10 mouse cellular contexts compared by ENCODE assay signal in the genomic region with DNA sequence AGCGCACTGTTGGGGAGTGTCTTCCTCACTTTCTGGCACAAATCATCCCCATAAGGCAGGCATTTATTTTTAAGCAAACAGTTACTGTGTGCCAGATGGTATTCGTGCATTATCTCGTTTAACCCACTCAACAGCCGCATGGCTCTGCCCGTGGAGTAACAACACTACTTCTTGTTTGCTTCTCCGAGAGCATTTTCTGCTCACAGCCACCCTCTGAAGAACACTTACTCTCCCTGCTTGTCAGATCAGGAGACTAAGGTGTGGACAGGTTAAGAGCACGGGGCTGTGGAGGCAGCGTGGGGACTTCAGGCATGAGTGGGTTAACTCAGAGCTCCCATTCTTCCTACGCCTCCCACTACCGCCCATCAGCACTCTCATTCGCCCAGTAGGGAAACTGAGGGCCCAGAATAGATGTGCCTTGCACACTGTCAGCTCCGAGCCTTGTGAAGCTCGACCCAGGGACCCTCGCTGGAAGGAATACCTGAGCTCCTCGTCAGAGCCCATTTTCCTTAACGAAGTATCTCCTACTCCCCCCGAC. TPM values are rescaled to one million over a fixed set of nuclear protein-coding genes. Genes with fewer than 3 reads are reported as not detected.
A peak's percentile ranks its signal among the peaks of the same experiment; 100 is the strongest.
DNase-seq lines count a peak whose midpoint lies in the region; ATAC-seq lines count a peak whose summit lies in the region.
"Had no signal": no experiment of that assay in that cellular context is flagged by ENCODE, and none has a peak within 500 bp of the region (broad histone marks: within the 10 kb centered on the region; RNA-seq: fewer than 3 reads in every experiment).

No protein-coding gene starts in this region.

- 0 out of 2 replicates have a peak overlapping the region, but pooled peaks have one; percentile 3 for H3K4me3 ChIP-seq in hindbrain, embryonic 10.5 days
- no peak overlapping the region for H3K4me3 ChIP-seq in hindbrain, embryonic 11.5 days (ENCODE audit: low read depth, low read length)
- H3K4me3 ChIP-seq in embryonic facial prominence, embryonic 13.5 days = peak overlapping the region; percentile 23
- peak overlapping the region; percentile 6 for H3K4me3 ChIP-seq in hindbrain, embryonic 14.5 days (replicated peaks; ENCODE audit: low read length)
- H3K4me3 ChIP-seq in midbrain, embryonic 15.5 days = no peak overlapping the region
- H3K4me3 ChIP-seq: myocyte had no signal

- 76% methylated on average over 17 of the region's 17 CpGs for WGBS in hindbrain, embryonic 10.5 days
- WGBS in hindbrain, embryonic 11.5 days = 73% methylated on average over 17 of the region's 17 CpGs
- 45% methylated on average over 17 of the region's 17 CpGs for WGBS in embryonic facial prominence, embryonic 13.5 days
- 63% methylated on average over 17 of the region's 17 CpGs for WGBS in hindbrain, embryonic 14.5 days
- 68% methylated on average over 17 of the region's 17 CpGs for WGBS in midbrain, embryonic 15.5 days

- peaks cover 64% of the 10 kb centered on the region for H3K36me3 ChIP-seq in hindbrain, embryonic 10.5 days
- H3K36me3 ChIP-seq in hindbrain, embryonic 11.5 days (ENCODE audit: control insufficient read depth, insufficient read depth, low read length) = no peaks in the 10 kb centered on the region
- peaks cover 44% of the 10 kb centered on the region for H3K36me3 ChIP-seq in embryonic facial prominence, embryonic 13.5 days
- H3K36me3 ChIP-seq in hindbrain, embryonic 14.5 days (replicated peaks; ENCODE audit: control insufficient read depth, insufficient read depth) = peaks cover 47% of the 10 kb centered on the region
- H3K36me3 ChIP-seq in midbrain, embryonic 15.5 days (replicated peaks) = peaks cover 24% of the 10 kb centered on the region

- peaks cover 41% of the 10 kb centered on the region for H3K4me1 ChIP-seq in hindbrain, embryonic 10.5 days (replicated peaks)
- peaks cover 10% of the 10 kb centered on the region for H3K4me1 ChIP-seq in hindbrain, embryonic 11.5 days (replicated peaks; ENCODE audit: control insufficient read depth, insufficient read depth, low read length)
- H3K4me1 ChIP-seq in embryonic facial prominence, embryonic 13.5 days = peaks cover 34% of the 10 kb centered on the region
- peaks cover 28% of the 10 kb centered on the region for H3K4me1 ChIP-seq in hindbrain, embryonic 14.5 days (replicated peaks; ENCODE audit: control insufficient read depth, insufficient read depth, low read length)
- peaks cover 31% of the 10 kb centered on the region for H3K4me1 ChIP-seq in midbrain, embryonic 15.5 days

- ATAC-seq in hindbrain, embryonic 11.5 days (ENCODE audit: low FRiP score) = no peak
- no peak for ATAC-seq in embryonic facial prominence, embryonic 13.5 days (ENCODE audit: insufficient number of reproducible peaks, insufficient read depth, low FRiP score, low TSS enrichment, low read depth)
- no peak for ATAC-seq in hindbrain, embryonic 14.5 days (ENCODE audit: low FRiP score)
- no peak for ATAC-seq in midbrain, embryonic 15.5 days (replicated peaks)

- no peak for DNase-seq in hindbrain, embryonic 10.5 days (ENCODE audit: low spot score)
- no peak for DNase-seq in hindbrain, embryonic 11.5 days (ENCODE audit: low spot score)
- no peak for DNase-seq in hindbrain, embryonic 14.5 days (ENCODE audit: low spot score)
- no peak for DNase-seq in adrenal gland, postnatal 4 days (ENCODE audit: low spot score in 2 of 2)
- DNase-seq in embryo, embryonic 9.5 days (ENCODE audit: extremely low spot score) = no peak
- DNase-seq: kidney, postnatal 10 days had no signal

- no peak overlapping the region for H3K9ac ChIP-seq in hindbrain, embryonic 11.5 days (ENCODE audit: low read depth, low read length)
- peak overlapping the region; percentile 57 for H3K9ac ChIP-seq in embryonic facial prominence, embryonic 13.5 days
- H3K9ac ChIP-seq in hindbrain, embryonic 14.5 days = peak overlapping the region; percentile 36
- H3K9ac ChIP-seq in midbrain, embryonic 15.5 days = no peak overlapping the region

- peak overlapping the region; percentile 51 for H3K27ac ChIP-seq in hindbrain, embryonic 10.5 days
- no peak overlapping the region for H3K27ac ChIP-seq in hindbrain, embryonic 11.5 days (ENCODE audit: low read depth, low read length)
- H3K27ac ChIP-seq in embryonic facial prominence, embryonic 13.5 days = peak overlapping the region; percentile 72
- H3K27ac ChIP-seq in hindbrain, embryonic 14.5 days = peak overlapping the region; percentile 41; the same call in 1 of the 2 replicates
- no peak overlapping the region for H3K27ac ChIP-seq in midbrain, embryonic 15.5 days

- no peak overlapping the region for H3K4me2 ChIP-seq in hindbrain, embryonic 11.5 days (replicated peaks; ENCODE audit: low read depth, low read length)
- peak overlapping the region; percentile 50 for H3K4me2 ChIP-seq in embryonic facial prominence, embryonic 13.5 days
- peak overlapping the region; percentile 33 for H3K4me2 ChIP-seq in hindbrain, embryonic 14.5 days (replicated peaks)
- peak overlapping the region; percentile 14; the same call in 1 of the 2 replicates for H3K4me2 ChIP-seq in midbrain, embryonic 15.5 days

- no peaks in the 10 kb centered on the region for H3K27me3 ChIP-seq in hindbrain, embryonic 10.5 days (ENCODE audit: insufficient read depth, poor library complexity, severe bottlenecking)
- H3K27me3 ChIP-seq in hindbrain, embryonic 11.5 days (ENCODE audit: control insufficient read depth, insufficient read depth, low read length) = no peaks in the 10 kb centered on the region
- H3K27me3 ChIP-seq in embryonic facial prominence, embryonic 13.5 days = no peaks in the 10 kb centered on the region
- H3K27me3 ChIP-seq in hindbrain, embryonic 14.5 days (ENCODE audit: control insufficient read depth, insufficient read depth, low read length) = no peaks in the 10 kb centered on the region
- H3K27me3 ChIP-seq in midbrain, embryonic 15.5 days (replicated peaks) = no peaks in the 10 kb centered on the region

- no peaks in the 10 kb centered on the region for H3K9me3 ChIP-seq in hindbrain, embryonic 10.5 days
- no peaks in the 10 kb centered on the region for H3K9me3 ChIP-seq in hindbrain, embryonic 11.5 days (ENCODE audit: control insufficient read depth, low read length)
- no peaks in the 10 kb centered on the region for H3K9me3 ChIP-seq in embryonic facial prominence, embryonic 13.5 days
- H3K9me3 ChIP-seq in hindbrain, embryonic 14.5 days (ENCODE audit: control insufficient read depth, low read length) = no peaks in the 10 kb centered on the region
- H3K9me3 ChIP-seq in midbrain, embryonic 15.5 days = no peaks in the 10 kb centered on the region

RNA-seq across cellular contexts. Expression of a gene that starts 3.1 kb away (rescaled TPM):
- polyA plus RNA-seq in hindbrain, embryonic 10.5 days (2016; fragmentation: Nextera tagmentation; extraction: Ambion mirVana) = 62.5 and 63.8 TPM in 2 replicates
- polyA plus RNA-seq in hindbrain, embryonic 11.5 days (2014; fragmentation: Nextera tagmentation; extraction: Ambion mirVana) = 47.2 and 51.8 TPM in 2 replicates
- 56.7 and 56.9 TPM in 2 replicates for polyA plus RNA-seq in embryonic facial prominence, embryonic 13.5 days (2015; fragmentation: Nextera tagmentation; extraction: Ambion mirVana)
- 96.5 and 97.0 TPM in 2 replicates for polyA plus RNA-seq in hindbrain, embryonic 14.5 days (2014; fragmentation: Nextera tagmentation; extraction: Ambion mirVana)
- 110 and 111 TPM in 2 replicates for polyA plus RNA-seq in midbrain, embryonic 15.5 days (2015; fragmentation: Nextera tagmentation; extraction: Ambion mirVana)
- total RNA-seq in adrenal gland, postnatal 4 days (2021) = 100 to 1,000 TPM; 162 to 172 TPM

RNA-seq across cellular contexts. Expression of a gene that starts 3.6 kb away (rescaled TPM):
- 0.55 and 1.3 TPM in 2 replicates for polyA plus RNA-seq in hindbrain, embryonic 10.5 days (2016; fragmentation: Nextera tagmentation; extraction: Ambion mirVana)
- polyA plus RNA-seq in hindbrain, embryonic 11.5 days (2014; fragmentation: Nextera tagmentation; extraction: Ambion mirVana) = 0.97 and 1.4 TPM in 2 replicates
- polyA plus RNA-seq in embryonic facial prominence, embryonic 13.5 days (2015; fragmentation: Nextera tagmentation; extraction: Ambion mirVana) = 1.6 and 3.1 TPM in 2 replicates
- polyA plus RNA-seq in hindbrain, embryonic 14.5 days (2014; fragmentation: Nextera tagmentation; extraction: Ambion mirVana) = 1.0 and 1.8 TPM in 2 replicates
- polyA plus RNA-seq in midbrain, embryonic 15.5 days (2015; fragmentation: Nextera tagmentation; extraction: Ambion mirVana) = 2.2 and 2.3 TPM in 2 replicates
- 1 to 10 TPM; 9.3 to 9.5 TPM for total RNA-seq in adrenal gland, postnatal 4 days (2021)

RNA-seq across cellular contexts. Expression of a gene that starts 14.2 kb away (rescaled TPM):
- 51.3 and 89.7 TPM in 2 replicates for polyA plus RNA-seq in hindbrain, embryonic 10.5 days (2016; fragmentation: Nextera tagmentation; extraction: Ambion mirVana)
- polyA plus RNA-seq in hindbrain, embryonic 11.5 days (2014; fragmentation: Nextera tagmentation; extraction: Ambion mirVana) = 114 and 119 TPM in 2 replicates
- polyA plus RNA-seq in embryonic facial prominence, embryonic 13.5 days (2015; fragmentation: Nextera tagmentation; extraction: Ambion mirVana) = 104 and 112 TPM in 2 replicates
- 206 and 218 TPM in 2 replicates for polyA plus RNA-seq in hindbrain, embryonic 14.5 days (2014; fragmentation: Nextera tagmentation; extraction: Ambion mirVana)
- 201 and 224 TPM in 2 replicates for polyA plus RNA-seq in midbrain, embryonic 15.5 days (2015; fragmentation: Nextera tagmentation; extraction: Ambion mirVana)
- total RNA-seq in adrenal gland, postnatal 4 days (2021) = 100 to 1,000 TPM; 112 to 122 TPM

RNA-seq across cellular contexts. Expression of a gene that starts 18.7 kb away (rescaled TPM):
- polyA plus RNA-seq in hindbrain, embryonic 10.5 days (2016; fragmentation: Nextera tagmentation; extraction: Ambion mirVana) = 0.22 and 0.47 TPM in 2 replicates
- polyA plus RNA-seq in hindbrain, embryonic 11.5 days (2014; fragmentation: Nextera tagmentation; extraction: Ambion mirVana) = 0.25 and 0.79 TPM in 2 replicates
- 0.27 and 0.59 TPM in 2 replicates for polyA plus RNA-seq in embryonic facial prominence, embryonic 13.5 days (2015; fragmentation: Nextera tagmentation; extraction: Ambion mirVana)
- 0.21 and 0.26 TPM in 2 replicates for polyA plus RNA-seq in hindbrain, embryonic 14.5 days (2014; fragmentation: Nextera tagmentation; extraction: Ambion mirVana)
- polyA plus RNA-seq in midbrain, embryonic 15.5 days (2015; fragmentation: Nextera tagmentation; extraction: Ambion mirVana) = 0.37 and 0.57 TPM in 2 replicates
- under 1 TPM; 0.65 to 0.90 TPM for total RNA-seq in adrenal gland, postnatal 4 days (2021)
- total RNA-seq: common myeloid progenitor, adult 5-6 weeks had no signal

RNA-seq across cellular contexts. Expression of a gene that starts 29.8 kb away (rescaled TPM):
- 391 and 411 TPM in 2 replicates for polyA plus RNA-seq in hindbrain, embryonic 10.5 days (2016; fragmentation: Nextera tagmentation; extraction: Ambion mirVana)
- 313 and 330 TPM in 2 replicates for polyA plus RNA-seq in hindbrain, embryonic 11.5 days (2014; fragmentation: Nextera tagmentation; extraction: Ambion mirVana)
- 300 and 311 TPM in 2 replicates for polyA plus RNA-seq in embryonic facial prominence, embryonic 13.5 days (2015; fragmentation: Nextera tagmentation; extraction: Ambion mirVana)
- 177 and 182 TPM in 2 replicates for polyA plus RNA-seq in hindbrain, embryonic 14.5 days (2014; fragmentation: Nextera tagmentation; extraction: Ambion mirVana)
- 191 and 192 TPM in 2 replicates for polyA plus RNA-seq in midbrain, embryonic 15.5 days (2015; fragmentation: Nextera tagmentation; extraction: Ambion mirVana)
- total RNA-seq in adrenal gland, postnatal 4 days (2021) = 100 to 1,000 TPM; 134 to 142 TPM

Comparison
In these comparisons a context has a peak if more than half of its experiments do, and no peak if none do; other contexts are left out.
1. H3K27ac ChIP-seq: peak in hindbrain, embryonic 10.5 days (single experiment), embryonic facial prominence, embryonic 13.5 days (single experiment) and hindbrain, embryonic 14.5 days (single experiment); none in hindbrain, embryonic 11.5 days (single experiment) and midbrain, embryonic 15.5 days (single experiment).
2. H3K4me3 ChIP-seq: peak in hindbrain, embryonic 10.5 days (single experiment), embryonic facial prominence, embryonic 13.5 days (single experiment) and hindbrain, embryonic 14.5 days (single experiment); none in hindbrain, embryonic 11.5 days (single experiment) and midbrain, embryonic 15.5 days (single experiment).
3. H3K9ac ChIP-seq: peak in embryonic facial prominence, embryonic 13.5 days (single experiment) and hindbrain, embryonic 14.5 days (single experiment); none in hindbrain, embryonic 11.5 days (single experiment) and midbrain, embryonic 15.5 days (single experiment).